9 mouse cellular contexts compared by ENCODE assay signal in genomic region chr10:81395127-81395526, GRCm38 (mm10). TPM values are rescaled to one million over a fixed set of nuclear protein-coding genes. Genes with fewer than 3 reads are reported as not detected.
DNase-seq lines count a peak whose midpoint lies in the region; ATAC-seq lines count a peak whose summit lies in the region.
"Had no signal": no experiment of that assay in that cellular context is flagged by ENCODE, and none has a peak within 500 bp of the region (broad histone marks: within the 10 kb centered on the region; RNA-seq: fewer than 3 reads in every experiment).

No protein-coding gene starts in this region.

- no peak overlapping the region for H3K4me2 ChIP-seq in neural tube, embryonic 15.5 days
- H3K4me2 ChIP-seq in forebrain, embryonic 15.5 days (replicated peaks) = no peak overlapping the region
- H3K4me2 ChIP-seq: heart, embryonic 13.5 days had no signal

- H3K4me3 ChIP-seq in neural tube, embryonic 15.5 days (replicated peaks) = no peak overlapping the region
- no peak overlapping the region for H3K4me3 ChIP-seq in forebrain, embryonic 15.5 days
- no peak overlapping the region for H3K4me3 ChIP-seq in limb, embryonic 10.5 days
- H3K4me3 ChIP-seq: heart, embryonic 13.5 days had no signal

- no peaks in the 10 kb centered on the region for H3K27me3 ChIP-seq in neural tube, embryonic 15.5 days (replicated peaks)
- no peaks in the 10 kb centered on the region for H3K27me3 ChIP-seq in forebrain, embryonic 15.5 days
- peaks cover 30% of the 10 kb centered on the region for H3K27me3 ChIP-seq in limb, embryonic 10.5 days (ENCODE audit: low read depth, poor library complexity, severe bottlenecking)

- peaks cover 38% of the 10 kb centered on the region for H3K4me1 ChIP-seq in neural tube, embryonic 15.5 days
- H3K4me1 ChIP-seq in forebrain, embryonic 15.5 days = peaks cover 26% of the 10 kb centered on the region
- H3K4me1 ChIP-seq in limb, embryonic 10.5 days = peaks cover 33% of the 10 kb centered on the region

- no peaks in the 10 kb centered on the region for H3K9me3 ChIP-seq in neural tube, embryonic 15.5 days (replicated peaks)
- no peaks in the 10 kb centered on the region for H3K9me3 ChIP-seq in forebrain, embryonic 15.5 days
- no peaks in the 10 kb centered on the region for H3K9me3 ChIP-seq in limb, embryonic 10.5 days (replicated peaks)
- H3K9me3 ChIP-seq: heart, embryonic 13.5 days had no signal

- no peak overlapping the region for H3K9ac ChIP-seq in neural tube, embryonic 15.5 days (replicated peaks)
- H3K9ac ChIP-seq in forebrain, embryonic 15.5 days (replicated peaks) = no peak overlapping the region
- H3K9ac ChIP-seq: heart, embryonic 13.5 days had no signal

- WGBS in neural tube, embryonic 15.5 days = 16% methylated on average over 5 of the region's 5 CpGs
- 16% methylated on average over 5 of the region's 5 CpGs for WGBS in forebrain, embryonic 15.5 days
- WGBS in limb, embryonic 10.5 days = 16% methylated on average over 5 of the region's 5 CpGs

- no peak overlapping the region for H3K27ac ChIP-seq in neural tube, embryonic 15.5 days (replicated peaks)
- 0 out of 2 replicates have a peak overlapping the region, but pooled peaks have one; percentile 17 for H3K27ac ChIP-seq in forebrain, embryonic 15.5 days (replicated peaks)
- H3K27ac ChIP-seq in limb, embryonic 10.5 days = no peak overlapping the region
- H3K27ac ChIP-seq: heart, embryonic 13.5 days had no signal

- peaks cover 21% of the 10 kb centered on the region for H3K36me3 ChIP-seq in neural tube, embryonic 15.5 days
- H3K36me3 ChIP-seq in forebrain, embryonic 15.5 days = 0 out of 2 replicates have a peak, but pooled peaks cover 2% of the 10 kb centered on the region
- peaks cover 23% of the 10 kb centered on the region for H3K36me3 ChIP-seq in limb, embryonic 10.5 days

- no peak for ATAC-seq in neural tube, embryonic 15.5 days (ENCODE audit: low FRiP score)
- no peak for ATAC-seq in forebrain, embryonic 15.5 days (replicated peaks)

- peak; percentile 64 to 71 for DNase-seq in adrenal gland, adult 18-20 months (ENCODE audit: low spot score in 2 of 2)
- DNase-seq in adrenal gland, adult 8-10 months = no peak
- peak; percentile 85 for DNase-seq in neural tube, embryonic 10.5 days (ENCODE audit: extremely low spot score, low spot score)
- peak; percentile 61 for DNase-seq in c-Kit-positive CD71-positive TER-119-positive erythroid progenitor cells, embryonic 14.5 days (ENCODE audit: low spot score)
- DNase-seq in limb, embryonic 10.5 days (ENCODE audit: low spot score) = peak; percentile 89
- DNase-seq in spleen, adult 12 weeks (ENCODE audit: low spot score) = peak; percentile 62

RNA-seq across cellular contexts. Expression of gene Smim24, which starts 2.3 kb away (rescaled TPM):
- total RNA-seq in adrenal gland, adult 18-20 months (2021) = 1 to 10 TPM; 1.1 to 1.2 TPM
- 1 to 10 TPM in 2 of 4 experiments, under 1 TPM in 2; 0.78 to 2.0 (median 0.96) TPM for total RNA-seq in adrenal gland, adult 8-10 months (2022)
- polyA plus RNA-seq in neural tube, embryonic 15.5 days (2015; fragmentation: Nextera tagmentation; extraction: Ambion mirVana) = 2.5 and 9.3 TPM in 2 replicates
- 1.2 and 1.8 TPM in 2 replicates for polyA plus RNA-seq in forebrain, embryonic 15.5 days (2015; fragmentation: Nextera tagmentation; extraction: Ambion mirVana)
- 1.9 and 2.9 TPM in 2 replicates for polyA plus RNA-seq in limb, embryonic 10.5 days (2016; fragmentation: Nextera tagmentation; extraction: Ambion mirVana)

RNA-seq across cellular contexts. Expression of gene Gm48552, which starts 6.3 kb away (rescaled TPM):
- total RNA-seq in adrenal gland, adult 18-20 months (2021) = 1 to 10 TPM; 1.4 to 2.6 TPM
- total RNA-seq in adrenal gland, adult 8-10 months (2022) = 1 to 10 TPM; 2.0 to 4.2 (median 2.6) TPM
- polyA plus RNA-seq in neural tube, embryonic 15.5 days (2015; fragmentation: Nextera tagmentation; extraction: Ambion mirVana) = 3.4 and 3.6 TPM in 2 replicates
- 2.9 and 3.1 TPM in 2 replicates for polyA plus RNA-seq in forebrain, embryonic 15.5 days (2015; fragmentation: Nextera tagmentation; extraction: Ambion mirVana)
- 1.4 and 1.5 TPM in 2 replicates for polyA plus RNA-seq in limb, embryonic 10.5 days (2016; fragmentation: Nextera tagmentation; extraction: Ambion mirVana)

RNA-seq across cellular contexts. Expression of gene Gm48551, which starts 10.9 kb away (rescaled TPM):
- 1 to 10 TPM; 1.5 to 1.9 TPM for total RNA-seq in adrenal gland, adult 18-20 months (2021)
- 1 to 10 TPM in 2 of 4 experiments, under 1 TPM in 2; 0.65 to 2.9 (median 1.0) TPM for total RNA-seq in adrenal gland, adult 8-10 months (2022)
- polyA plus RNA-seq in neural tube, embryonic 15.5 days (2015; fragmentation: Nextera tagmentation; extraction: Ambion mirVana) = 5.7 and 7.2 TPM in 2 replicates
- 5.4 and 6.6 TPM in 2 replicates for polyA plus RNA-seq in forebrain, embryonic 15.5 days (2015; fragmentation: Nextera tagmentation; extraction: Ambion mirVana)
- 3.8 and 4.2 TPM in 2 replicates for polyA plus RNA-seq in limb, embryonic 10.5 days (2016; fragmentation: Nextera tagmentation; extraction: Ambion mirVana)

RNA-seq across cellular contexts. Expression of gene Dohh, which starts 10.9 kb away (rescaled TPM):
- total RNA-seq in adrenal gland, adult 18-20 months (2021) = 10 to 100 TPM; 49.1 to 50.5 TPM
- total RNA-seq in adrenal gland, adult 8-10 months (2022) = 10 to 100 TPM; 49.8 to 60.2 (median 55.0) TPM
- polyA plus RNA-seq in neural tube, embryonic 15.5 days (2015; fragmentation: Nextera tagmentation; extraction: Ambion mirVana) = 101 TPM in 2 replicates
- 88.2 and 89.0 TPM in 2 replicates for polyA plus RNA-seq in forebrain, embryonic 15.5 days (2015; fragmentation: Nextera tagmentation; extraction: Ambion mirVana)
- 101 and 115 TPM in 2 replicates for polyA plus RNA-seq in limb, embryonic 10.5 days (2016; fragmentation: Nextera tagmentation; extraction: Ambion mirVana)

RNA-seq across cellular contexts. Expression of gene Fzr1, which starts 16.8 kb away (rescaled TPM):
- total RNA-seq in adrenal gland, adult 18-20 months (2021) = 10 to 100 TPM; 35.1 to 35.2 TPM
- 10 to 100 TPM; 47.1 to 52.7 (median 49.9) TPM for total RNA-seq in adrenal gland, adult 8-10 months (2022)
- 132 and 146 TPM in 2 replicates for polyA plus RNA-seq in neural tube, embryonic 15.5 days (2015; fragmentation: Nextera tagmentation; extraction: Ambion mirVana)
- polyA plus RNA-seq in forebrain, embryonic 15.5 days (2015; fragmentation: Nextera tagmentation; extraction: Ambion mirVana) = 133 and 135 TPM in 2 replicates
- polyA plus RNA-seq in limb, embryonic 10.5 days (2016; fragmentation: Nextera tagmentation; extraction: Ambion mirVana) = 134 and 148 TPM in 2 replicates
